Mouse (Mus musculus) testis, adult 2 months (tissue): ENCODE measurements around the gene Gm609.

Experiments
- CTCF ChIP-seq: fragments of 200-500 bp; IDR thresholded peaks from 2 replicates; pipeline ENCODE4 v1.5.1; 2012; ENCODE audit warnings: low read depth, mild to moderate bottlenecking, inconsistent platforms, low read length, moderate library complexity; ENCODE audit not compliant: control insufficient read depth, insufficient read depth, insufficient replicate concordance
- POLR2A ChIP-seq: fragments of 200-500 bp; IDR thresholded peaks from 2 replicates; pipeline ENCODE4 v1.6.1; 2012; ENCODE audit warnings: low read depth, mild to moderate bottlenecking, inconsistent platforms, low read length, moderate library complexity; ENCODE audit not compliant: control insufficient read depth

- TF ChIP-seq POLR2A: no peak
- TF ChIP-seq CTCF: no peak
Measured at GRCm38 (mm10) chr16:45369285-45369965, 123.3 kb downstream of the Gm609 start.
